Mouse (Mus musculus): ENCODE results near the gene Trpc4ap.
"Not testable (repeated sequence)": the region's sequence is repeated elsewhere in the genome, so short reads cannot be mapped to it uniquely, and the experiment has no call there.

Gene Trpc4ap

GRCm38 (mm10) chr2:155691723-155692493 is at the start of gene Trpc4ap:
Gene Trpc4ap (minus strand): TSS chr2:155692384.
- DNase-seq (ENCODE audit: low spot score) = peak; percentile 96

DNA sequence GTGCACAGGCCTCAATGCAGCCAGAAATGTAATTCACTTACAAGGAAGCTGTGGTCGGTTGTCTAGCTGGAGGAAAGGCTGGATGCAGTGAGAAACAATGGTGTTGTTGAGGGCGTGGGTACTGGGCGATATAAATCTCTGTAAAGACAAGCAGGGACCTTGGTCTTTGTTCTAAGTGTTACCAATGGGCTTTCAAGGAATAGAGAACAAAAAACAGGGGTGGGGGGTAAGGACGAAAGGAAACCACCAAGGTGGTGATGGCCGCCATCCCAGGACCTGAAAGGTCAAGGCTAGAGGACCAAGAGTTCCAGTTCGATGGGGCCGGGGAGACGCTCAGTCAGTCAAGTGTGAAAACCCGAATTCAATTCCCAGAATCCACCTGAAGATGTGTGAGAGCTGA is 45.6 kb upstream of the Trpc4ap start:
- DNase-seq (ENCODE audit: low spot score) = no peak

DNA sequence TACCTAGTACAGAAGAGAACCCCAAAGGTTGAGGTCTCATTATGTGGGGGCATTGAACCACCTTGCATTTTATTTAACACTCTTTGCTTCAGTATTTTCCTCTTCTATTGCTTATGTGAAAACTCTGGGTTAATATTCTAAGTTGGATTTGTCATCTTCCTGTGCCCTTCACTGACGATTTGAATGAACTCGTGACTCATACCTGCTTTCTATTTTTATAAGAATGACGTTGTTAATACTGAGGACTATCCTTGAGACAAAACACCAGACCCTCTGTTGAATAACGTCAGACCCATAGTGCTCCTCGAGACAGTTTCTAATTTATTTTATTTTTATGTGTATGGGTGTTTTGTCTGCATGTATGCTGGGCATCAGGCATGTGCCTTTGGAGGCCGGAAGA is 44.8 kb upstream of the Trpc4ap start:
- no peak for DNase-seq (ENCODE audit: low spot score)

DNA sequence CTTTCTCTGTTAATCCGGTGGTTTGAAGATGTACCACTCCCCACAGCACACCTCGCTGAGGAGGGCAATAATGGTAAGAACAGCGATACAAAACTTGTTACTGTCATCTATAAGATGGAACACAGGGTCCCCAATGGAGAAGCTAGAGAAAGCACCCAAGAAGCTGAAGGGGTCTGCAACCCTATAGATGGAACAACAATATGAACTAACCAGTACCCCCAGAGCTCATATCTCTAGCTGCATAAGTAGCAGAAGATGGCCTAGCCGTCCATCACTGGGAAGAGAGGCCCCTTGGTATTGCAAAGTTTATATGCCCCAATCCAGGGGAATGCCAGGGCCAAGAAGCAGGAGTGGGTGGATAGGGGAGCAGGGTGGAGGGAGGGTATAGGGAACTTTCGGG is 43.6 kb upstream of the Trpc4ap start, which contains the start of gene Gm17581:
Gene Gm17581 (minus strand): TSS at position 101 of the 400 bp plus-strand sequence.
- DNase-seq (ENCODE audit: low spot score) = not testable (repeated sequence)

GRCm38 (mm10) chr2:155735080-155735479 is 42.9 kb upstream of the Trpc4ap start:
- no peak for DNase-seq (ENCODE audit: low spot score)

- DNase-seq (ENCODE audit: low spot score) = peak; percentile 88
These were observed 37.0 kb upstream of the Trpc4ap start, which contains the start of gene Edem2 for GRCm38 (mm10) chr2:155729158-155729645. Gene Edem2 (minus strand): TSS chr2:155729475.

DNA sequence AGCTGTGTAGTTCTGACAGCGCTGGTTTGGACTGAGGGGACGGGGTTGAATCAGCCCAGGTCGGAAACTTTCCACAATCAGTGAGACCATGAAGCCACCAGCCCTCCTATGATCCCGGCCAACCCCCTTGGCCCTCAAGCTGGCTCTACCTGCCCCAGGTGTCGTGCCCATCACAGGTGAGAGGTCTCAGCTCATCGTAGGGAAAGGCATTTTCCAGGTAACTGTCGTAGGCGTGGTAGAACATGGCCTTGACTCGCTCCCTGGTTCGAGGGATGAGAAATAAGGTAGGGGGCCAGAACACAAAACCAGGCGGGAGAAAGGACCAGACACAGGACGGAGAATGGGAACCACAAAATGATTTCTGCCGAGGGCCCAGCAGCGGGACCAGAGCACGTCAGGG is 36.6 kb upstream of the Trpc4ap start:
- DNase-seq (ENCODE audit: low spot score) = no peak

DNA sequence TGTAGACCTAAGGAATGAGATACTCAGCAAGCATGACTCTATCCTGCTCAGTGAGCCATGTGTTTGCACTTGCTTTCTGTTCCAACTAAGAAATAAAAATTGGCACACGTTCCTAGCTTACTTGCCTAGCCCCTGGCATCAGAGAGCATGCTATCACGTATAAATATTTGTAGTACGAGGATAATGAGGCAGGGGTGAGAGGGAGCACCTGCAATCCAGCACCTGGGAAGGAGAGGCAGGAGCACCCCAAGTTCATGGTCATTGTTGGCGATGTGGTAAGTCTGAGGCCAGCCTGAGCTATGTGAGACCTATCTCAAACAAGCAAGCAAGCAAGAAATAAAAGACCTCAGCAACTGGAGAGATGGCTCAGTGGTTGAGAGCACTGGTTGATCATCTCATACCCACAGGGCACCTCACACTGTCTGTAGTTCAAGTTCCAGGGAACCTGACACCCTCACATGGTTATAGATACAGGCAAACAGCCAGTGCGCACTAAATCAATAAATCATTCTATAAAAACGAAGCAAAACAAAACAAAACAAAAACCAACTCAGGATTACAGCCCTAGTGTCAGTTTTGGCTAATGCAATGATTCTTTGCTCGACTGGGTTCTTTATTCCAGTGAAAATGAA is 35.7 kb upstream of the Trpc4ap start:
- no peak for DNase-seq (ENCODE audit: low spot score)

- DNase-seq (ENCODE audit: low spot score) = no peak
These were observed 34.1 kb upstream of the Trpc4ap start for GRCm38 (mm10) chr2:155726302-155726701.

- no peak for DNase-seq (ENCODE audit: low spot score)
These were observed 32.3 kb upstream of the Trpc4ap start for GRCm38 (mm10) chr2:155724526-155724925.

DNA sequence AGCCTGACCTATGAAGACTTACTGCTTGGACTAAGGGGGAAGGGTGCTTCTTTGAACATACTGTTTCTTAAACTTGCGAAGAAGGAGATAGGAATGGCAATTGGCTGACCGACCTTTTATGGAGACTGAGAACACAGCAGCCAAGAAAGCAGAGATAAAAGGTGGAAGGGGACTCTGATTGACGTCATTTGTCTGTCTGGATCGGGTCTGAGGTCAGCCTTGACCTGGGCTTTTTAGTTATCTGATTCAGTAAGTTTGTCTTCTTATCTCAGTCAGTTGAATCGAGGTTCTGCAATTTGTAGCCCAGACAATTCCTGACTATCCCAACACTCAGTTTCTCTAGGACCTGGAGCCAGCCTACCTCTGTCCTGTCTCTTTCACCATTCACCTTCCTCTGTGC is 31.9 kb upstream of the Trpc4ap start:
- no peak for DNase-seq (ENCODE audit: low spot score)

DNA sequence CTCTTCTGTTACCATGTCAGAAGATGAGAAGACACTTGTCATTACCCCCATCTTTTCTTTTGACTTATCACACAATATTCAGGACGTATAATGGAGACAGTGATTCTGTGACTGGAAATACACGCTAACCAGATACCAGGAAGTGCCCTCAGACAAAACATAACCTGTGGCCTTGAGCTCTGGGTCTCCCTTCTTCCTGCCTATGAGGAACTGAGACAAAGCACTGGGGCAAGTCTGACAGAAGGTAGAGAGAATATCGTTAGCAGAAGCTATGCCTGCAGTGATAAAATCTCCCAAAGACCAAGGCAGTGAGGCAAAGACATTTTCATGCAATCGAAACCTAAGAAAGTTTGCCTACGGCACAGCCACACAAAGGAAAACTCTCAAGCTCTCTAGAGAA is 28.4 kb upstream of the Trpc4ap start:
- DNase-seq (ENCODE audit: low spot score) = no peak

DNA sequence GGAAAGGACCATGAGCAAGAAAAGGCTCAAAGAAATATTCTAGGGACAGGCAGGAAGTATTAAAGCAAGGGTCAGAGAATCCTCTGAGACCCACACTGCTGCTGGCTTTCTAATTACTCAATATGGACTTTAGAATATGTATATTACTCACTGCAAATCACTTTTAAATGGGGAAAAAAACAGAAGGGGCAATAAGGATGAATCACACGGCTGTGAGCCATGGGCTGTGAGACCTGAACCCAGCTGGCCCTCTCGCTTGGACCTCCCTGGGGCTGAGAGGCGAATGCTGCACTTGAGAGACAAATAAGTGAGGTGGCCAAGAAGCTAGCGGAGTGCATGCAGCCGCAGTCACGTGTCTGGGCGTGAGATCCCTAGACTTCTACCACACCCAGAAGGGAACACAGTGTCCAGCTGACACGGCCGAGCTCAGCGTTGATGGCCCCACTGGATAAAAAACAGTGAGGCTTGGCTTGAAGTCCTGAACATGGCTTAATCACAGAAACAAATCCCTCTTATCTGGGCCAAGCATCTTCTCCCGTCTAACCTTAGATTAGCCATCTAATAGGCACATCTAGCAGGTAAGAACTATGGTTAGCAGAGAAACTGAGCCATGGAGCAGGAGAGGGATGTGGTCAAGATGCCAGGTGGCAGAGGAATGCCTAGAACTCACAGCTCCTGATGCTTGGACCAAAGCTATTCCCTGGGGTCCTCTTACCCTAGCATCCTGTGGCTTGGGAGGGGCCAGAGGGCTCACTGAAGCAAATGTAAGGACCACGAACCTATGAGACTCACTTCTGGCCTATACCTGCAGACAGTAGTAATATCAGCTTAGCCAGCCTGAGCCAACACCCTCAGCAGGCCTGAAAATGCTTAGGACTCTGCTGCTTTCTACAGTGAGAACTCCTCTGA is 25.2 kb upstream of the Trpc4ap start:
- DNase-seq (ENCODE audit: low spot score) = no peak

DNA sequence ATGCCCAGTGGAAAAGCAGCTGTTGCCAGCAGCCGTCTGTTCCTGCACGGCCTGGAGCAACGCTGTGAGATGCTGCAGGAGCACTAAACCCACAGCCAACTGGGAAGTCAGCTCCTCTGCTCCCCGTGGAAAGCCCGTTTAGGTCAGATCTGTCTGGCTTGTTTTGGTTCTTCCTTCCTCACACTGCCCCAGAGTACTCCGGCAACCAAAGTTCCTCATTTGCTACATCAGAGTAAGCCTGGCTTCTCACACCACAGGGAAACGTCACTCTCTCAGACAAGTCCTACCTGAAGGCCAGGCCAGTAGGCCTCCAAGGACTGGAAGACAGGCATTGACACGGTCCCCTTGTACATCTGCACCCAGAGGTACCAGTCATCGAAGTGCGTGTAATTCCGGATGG is 18.4 kb upstream of the Trpc4ap start:
- no peak for DNase-seq (ENCODE audit: low spot score)

DNA sequence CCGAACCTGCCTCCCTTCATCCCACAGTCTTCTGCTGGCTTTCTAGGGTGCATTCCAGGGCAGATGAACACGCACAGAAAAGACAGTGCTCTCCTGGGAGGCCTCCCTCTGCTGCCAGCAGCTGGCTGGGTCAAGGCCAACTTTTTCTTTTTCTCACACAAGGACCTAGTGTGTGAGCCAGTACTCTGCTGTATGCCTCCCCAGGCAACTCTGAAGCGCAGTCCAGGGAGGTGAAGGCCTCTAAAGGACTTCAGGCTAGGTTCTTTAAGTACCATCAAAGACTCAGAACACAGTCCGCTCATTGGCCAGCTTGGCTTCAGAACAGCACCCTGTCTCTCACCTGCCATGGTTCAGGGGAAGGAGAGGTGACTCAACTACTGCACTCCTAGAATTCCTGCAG is 15.1 kb upstream of the Trpc4ap start:
- DNase-seq (ENCODE audit: low spot score) = no peak

GRCm38 (mm10) chr2:155703630-155704029 is 11.4 kb upstream of the Trpc4ap start:
- DNase-seq (ENCODE audit: low spot score) = no peak

- no peak for DNase-seq (ENCODE audit: low spot score)
These were observed 9.3 kb upstream of the Trpc4ap start for GRCm38 (mm10) chr2:155701399-155701919.

- DNase-seq (ENCODE audit: low spot score) = not testable (repeated sequence)
These were observed 6.3 kb upstream of the Trpc4ap start for GRCm38 (mm10) chr2:155698443-155698842.

GRCm38 (mm10) chr2:155696851-155697250 is 4.7 kb upstream of the Trpc4ap start:
- no peak for DNase-seq (ENCODE audit: low spot score)

DNA sequence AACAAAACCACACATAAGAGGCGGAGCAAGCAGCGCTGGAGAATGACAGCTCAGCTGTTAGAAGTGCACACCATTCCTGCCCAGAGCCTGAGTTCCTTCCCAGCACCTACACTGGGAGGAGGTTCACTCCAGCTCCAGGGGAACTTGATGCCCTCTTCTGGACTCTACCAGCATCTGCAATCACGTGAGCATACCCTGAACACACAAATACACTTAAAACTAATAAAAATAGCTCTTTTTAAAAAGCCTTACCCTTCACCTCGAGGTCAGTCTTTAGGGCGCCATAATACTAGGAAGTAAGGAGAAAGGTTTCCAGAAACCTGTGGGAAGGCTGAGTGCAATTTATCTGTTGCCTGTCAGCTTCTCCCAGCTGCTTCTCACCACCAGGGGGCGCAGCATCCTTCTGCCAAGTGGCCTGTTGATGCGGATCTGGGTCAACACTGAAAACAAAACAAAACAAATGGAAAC is 3.9 kb upstream of the Trpc4ap start:
- peak; percentile 92 for DNase-seq (ENCODE audit: low spot score)

DNA sequence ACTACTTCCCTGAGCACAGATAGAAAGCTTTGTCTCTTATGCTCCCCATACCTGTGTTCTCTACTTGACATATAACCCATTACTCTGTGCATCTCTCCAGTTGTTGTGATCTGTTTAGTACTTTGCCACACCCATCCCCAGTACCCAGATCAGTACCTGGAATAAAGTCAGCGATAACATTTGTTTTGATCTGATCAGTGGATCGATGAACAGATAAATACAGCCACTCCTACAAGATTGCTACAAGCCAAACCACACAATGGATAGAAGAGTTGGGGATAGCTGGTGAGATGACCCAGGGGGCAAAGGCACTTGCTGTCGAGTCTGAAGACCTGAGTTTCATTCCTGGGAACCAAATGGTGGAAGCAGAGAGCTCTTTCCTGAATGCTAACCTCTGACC is 3.1 kb upstream of the Trpc4ap start:
- DNase-seq (ENCODE audit: low spot score) = no peak

DNA sequence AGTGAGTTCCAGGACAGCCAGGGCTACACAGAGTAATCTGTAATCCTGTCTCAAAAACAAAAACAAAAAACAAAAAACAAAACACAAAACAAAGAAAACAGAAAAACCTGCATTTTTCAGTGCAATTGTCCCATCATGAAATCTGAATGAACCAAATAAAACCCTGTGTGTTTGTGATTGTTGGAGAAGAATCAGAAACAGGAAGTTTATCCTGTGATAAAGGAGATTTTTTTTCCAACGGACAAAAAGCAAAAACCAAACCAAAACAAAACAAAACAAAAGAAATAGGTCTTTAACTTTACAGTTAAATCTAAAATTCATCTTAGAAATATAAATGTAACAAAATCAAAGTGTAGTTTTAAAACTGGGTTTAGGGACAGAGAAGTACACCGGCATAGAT is 2.4 kb upstream of the Trpc4ap start:
- DNase-seq (ENCODE audit: low spot score) = no peak

Data from urinary bladder, postnatal 25 days (tissue).